Mouse (Mus musculus): Measurements from ENCODE around the gene Cobll1. TPM values are rescaled to one million over a fixed set of nuclear protein-coding genes. Genes with fewer than 3 reads are reported as not detected.
"Not testable (repeated sequence)": the region's sequence is repeated elsewhere in the genome, so short reads cannot be mapped to it uniquely, and the experiment has no call there.

Gene Cobll1
- polyA plus RNA-seq, 1 experiment from 2014 or later, result 2.7 TPM

- Histone ChIP-seq H3K36me3 (ENCODE audit: control insufficient read depth, insufficient read depth, low read length) (no peaks in the 10 kb centered on the region), H3K27ac (ENCODE audit: low read depth, low read length) (no peak overlapping the region), H3K9me3 (ENCODE audit: control insufficient read depth, low read length) (no peaks in the 10 kb centered on the region), H3K9ac (replicated peaks; ENCODE audit: low read depth, low read length) (no peak overlapping the region), H3K4me1 (ENCODE audit: control insufficient read depth, insufficient read depth, low read length) (no peaks in the 10 kb centered on the region), H3K27me3 (ENCODE audit: control insufficient read depth, insufficient read depth, low read length) (no peaks in the 10 kb centered on the region), H3K4me2 (ENCODE audit: low read depth, low read length) (no peak overlapping the region), H3K4me3 (ENCODE audit: low read depth, low read length) (no peak overlapping the region)
- 86% methylated on average over 5 of the region's 5 CpGs for WGBS
- ATAC-seq (ENCODE audit: low read depth), result no peak
Measured at GRCm38 (mm10) chr2:65266576-65267299, 27.5 kb upstream of the Cobll1 start.

- no peak overlapping the region for H3K9ac ChIP-seq (replicated peaks; ENCODE audit: low read depth, low read length)
- H3K4me1 ChIP-seq (ENCODE audit: control insufficient read depth, insufficient read depth, low read length), result no peaks in the 10 kb centered on the region
- no peak overlapping the region for H3K4me3 ChIP-seq (ENCODE audit: low read depth, low read length)
- H3K27me3 ChIP-seq (ENCODE audit: control insufficient read depth, insufficient read depth, low read length), result no peaks in the 10 kb centered on the region
- H3K27ac ChIP-seq (ENCODE audit: low read depth, low read length), result no peak overlapping the region
- 91% methylated on average over 4 of the region's 4 CpGs for WGBS
- no peaks in the 10 kb centered on the region for H3K36me3 ChIP-seq (ENCODE audit: control insufficient read depth, insufficient read depth, low read length)
- no peak for ATAC-seq (ENCODE audit: low read depth)
- no peak overlapping the region for H3K4me2 ChIP-seq (ENCODE audit: low read depth, low read length)
- no peaks in the 10 kb centered on the region for H3K9me3 ChIP-seq (ENCODE audit: control insufficient read depth, low read length)
Measured at GRCm38 (mm10) chr2:65262251-65262650, 23.0 kb upstream of the Cobll1 start.

DNA sequence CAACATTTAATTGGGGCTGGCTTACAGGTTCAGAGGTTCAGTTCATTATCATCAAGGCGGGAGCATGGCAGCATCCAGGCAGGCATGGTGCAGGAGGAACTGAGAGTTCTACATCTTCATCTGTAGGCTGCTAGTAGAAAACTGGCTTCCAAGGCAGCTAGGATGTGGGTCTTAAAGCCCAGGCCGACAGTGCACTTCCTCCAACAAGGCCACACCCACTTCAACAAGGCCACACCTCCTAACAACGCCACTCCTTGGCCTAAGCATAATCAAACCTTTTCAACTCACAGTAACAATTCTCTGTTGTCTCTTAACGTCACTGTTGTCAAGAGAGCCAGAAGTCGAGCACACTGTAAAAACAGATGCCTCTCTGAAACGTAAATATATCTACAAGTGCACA is 21.6 kb upstream of the Cobll1 start:
- H3K9ac ChIP-seq (replicated peaks; ENCODE audit: low read depth, low read length); H3K4me1 ChIP-seq (ENCODE audit: control insufficient read depth, insufficient read depth, low read length); ATAC-seq (ENCODE audit: low read depth); H3K4me3 ChIP-seq (ENCODE audit: low read depth, low read length); H3K27ac ChIP-seq (ENCODE audit: low read depth, low read length); H3K27me3 ChIP-seq (ENCODE audit: control insufficient read depth, insufficient read depth, low read length); H3K36me3 ChIP-seq (ENCODE audit: control insufficient read depth, insufficient read depth, low read length); H3K4me2 ChIP-seq (ENCODE audit: low read depth, low read length); H3K9me3 ChIP-seq (ENCODE audit: control insufficient read depth, low read length): not testable (repeated sequence)
- WGBS, result 73% methylated on average over 6 of the region's 6 CpGs

DNA sequence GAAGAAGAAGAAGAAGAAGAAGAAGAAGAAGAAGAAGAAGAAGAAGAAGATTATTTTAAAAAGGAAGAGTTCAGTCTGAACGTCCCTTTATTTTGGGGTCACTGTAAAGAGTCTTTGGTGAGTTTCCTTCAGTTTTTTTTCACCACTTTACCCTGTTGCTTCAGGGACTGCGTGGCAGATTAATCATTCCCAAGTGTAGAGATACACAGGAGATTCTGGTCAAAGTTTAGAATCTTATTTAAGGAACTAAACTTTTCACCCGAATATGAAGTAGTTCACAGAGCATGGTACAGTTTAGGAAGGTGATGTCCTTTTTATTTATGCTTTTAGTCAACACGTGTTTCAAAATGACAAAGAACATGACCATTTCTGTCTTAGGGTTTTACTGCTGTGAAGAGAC is 21.2 kb upstream of the Cobll1 start:
- no peak for ATAC-seq (ENCODE audit: low read depth)
- no peak overlapping the region for H3K4me2 ChIP-seq (ENCODE audit: low read depth, low read length)
- 89% methylated on average over 4 of the region's 4 CpGs for WGBS
- no peak overlapping the region for H3K9ac ChIP-seq (replicated peaks; ENCODE audit: low read depth, low read length)
- H3K36me3 ChIP-seq (ENCODE audit: control insufficient read depth, insufficient read depth, low read length), result no peaks in the 10 kb centered on the region
- no peaks in the 10 kb centered on the region for H3K9me3 ChIP-seq (ENCODE audit: control insufficient read depth, low read length)
- no peaks in the 10 kb centered on the region for H3K4me1 ChIP-seq (ENCODE audit: control insufficient read depth, insufficient read depth, low read length)
- H3K27ac ChIP-seq (ENCODE audit: low read depth, low read length), result no peak overlapping the region
- H3K27me3 ChIP-seq (ENCODE audit: control insufficient read depth, insufficient read depth, low read length), result no peaks in the 10 kb centered on the region
- no peak overlapping the region for H3K4me3 ChIP-seq (ENCODE audit: low read depth, low read length)

DNA sequence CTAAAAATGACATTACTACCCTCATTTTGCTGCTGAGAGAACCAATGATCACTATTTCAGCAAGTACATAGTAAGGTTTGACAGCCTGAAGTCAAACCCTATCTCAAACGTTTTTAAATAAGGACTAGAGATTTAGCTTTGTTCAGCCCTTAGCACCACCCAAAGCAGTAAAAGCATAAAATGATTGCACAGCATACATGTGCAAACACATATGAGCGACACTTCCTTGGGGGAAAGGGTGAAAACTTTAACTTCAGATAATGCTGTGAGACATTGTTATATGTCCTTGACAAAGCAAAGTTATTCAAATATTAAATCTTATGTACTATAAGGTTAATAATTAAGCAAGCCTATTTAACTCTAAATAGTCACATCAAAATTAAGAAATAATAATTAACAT is 18.2 kb upstream of the Cobll1 start:
- no peak overlapping the region for H3K9ac ChIP-seq (replicated peaks; ENCODE audit: low read depth, low read length)
- H3K36me3 ChIP-seq (ENCODE audit: control insufficient read depth, insufficient read depth, low read length), result no peaks in the 10 kb centered on the region
- WGBS, result 68% methylated on average over 2 of the region's 2 CpGs
- no peaks in the 10 kb centered on the region for H3K4me1 ChIP-seq (ENCODE audit: control insufficient read depth, insufficient read depth, low read length)
- no peak overlapping the region for H3K4me2 ChIP-seq (ENCODE audit: low read depth, low read length)
- H3K9me3 ChIP-seq (ENCODE audit: control insufficient read depth, low read length), result no peaks in the 10 kb centered on the region
- H3K4me3 ChIP-seq (ENCODE audit: low read depth, low read length), result no peak overlapping the region
- H3K27ac ChIP-seq (ENCODE audit: low read depth, low read length), result no peak overlapping the region
- ATAC-seq (ENCODE audit: low read depth), result no peak
- no peaks in the 10 kb centered on the region for H3K27me3 ChIP-seq (ENCODE audit: control insufficient read depth, insufficient read depth, low read length)

DNA sequence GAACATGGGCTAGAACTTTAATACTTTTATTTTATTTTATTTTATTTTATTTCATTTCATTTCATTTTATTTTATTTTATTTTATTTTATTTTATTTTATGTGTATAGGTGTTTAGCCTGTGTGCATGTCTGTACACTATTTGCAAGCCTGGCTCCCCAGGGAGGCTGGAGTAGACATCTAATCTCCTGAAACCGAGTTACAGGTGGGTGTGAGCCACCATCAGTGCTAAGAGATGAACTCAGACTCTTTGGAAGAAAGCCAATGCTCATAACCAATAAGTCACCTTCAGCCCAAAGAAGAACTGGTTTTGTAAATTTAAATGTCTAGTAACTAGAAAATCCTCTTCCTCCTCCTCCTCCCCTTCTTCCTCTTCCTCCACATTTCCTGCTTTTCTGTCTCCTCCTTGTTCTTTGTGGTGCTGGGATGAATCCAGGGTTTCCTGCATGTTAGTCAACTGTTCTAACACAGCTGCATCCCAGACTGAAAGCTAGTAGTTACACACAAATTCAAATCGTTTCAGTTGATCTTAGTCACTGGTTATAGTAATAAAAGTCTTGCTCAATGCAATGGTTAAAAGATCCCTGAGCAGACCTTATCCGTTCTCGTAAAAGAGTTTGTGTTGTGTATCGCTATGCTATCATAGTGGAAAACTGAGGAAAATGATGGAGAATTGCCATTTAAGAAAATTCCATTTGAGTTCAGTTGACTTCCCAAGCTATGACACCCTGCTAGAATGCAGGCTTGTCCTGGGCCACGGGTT is 17.5 kb upstream of the Cobll1 start:
- no peaks in the 10 kb centered on the region for H3K9me3 ChIP-seq (ENCODE audit: control insufficient read depth, low read length)
- no peaks in the 10 kb centered on the region for H3K4me1 ChIP-seq (ENCODE audit: control insufficient read depth, insufficient read depth, low read length)
- H3K9ac ChIP-seq (replicated peaks; ENCODE audit: low read depth, low read length), result no peak overlapping the region
- WGBS, result 82% methylated on average over 6 of the region's 6 CpGs
- H3K4me2 ChIP-seq (ENCODE audit: low read depth, low read length), result no peak overlapping the region
- no peaks in the 10 kb centered on the region for H3K27me3 ChIP-seq (ENCODE audit: control insufficient read depth, insufficient read depth, low read length)
- H3K27ac ChIP-seq (ENCODE audit: low read depth, low read length), result no peak overlapping the region
- ATAC-seq (ENCODE audit: low read depth), result no peak
- no peaks in the 10 kb centered on the region for H3K36me3 ChIP-seq (ENCODE audit: control insufficient read depth, insufficient read depth, low read length)
- H3K4me3 ChIP-seq (ENCODE audit: low read depth, low read length), result no peak overlapping the region

DNA sequence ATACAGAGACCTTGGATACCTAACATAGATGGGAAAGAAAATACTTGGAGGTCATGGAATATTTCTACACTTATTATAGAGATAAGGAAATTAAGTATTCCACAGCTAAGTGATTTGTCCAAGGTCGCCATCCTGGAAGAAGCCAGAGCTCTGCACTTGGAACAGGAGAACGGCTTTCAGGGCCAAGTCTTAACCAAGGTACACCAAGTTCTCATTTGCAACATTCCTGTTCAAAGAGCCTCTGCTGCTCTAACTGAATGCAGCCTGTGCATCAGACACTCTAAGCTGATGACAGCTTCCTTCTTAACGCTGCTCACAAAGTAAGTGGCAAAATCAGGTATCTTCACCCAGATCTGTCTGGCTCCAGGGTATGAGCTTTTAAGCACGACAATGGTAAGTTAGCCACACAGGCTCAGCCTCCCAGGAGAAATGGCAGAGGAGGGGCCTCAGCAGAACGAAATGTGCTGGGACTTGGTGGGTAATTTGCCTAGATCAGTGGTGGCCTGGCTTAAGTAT is 11.4 kb upstream of the Cobll1 start:
- Histone ChIP-seq H3K36me3 (ENCODE audit: control insufficient read depth, insufficient read depth, low read length) (no peaks in the 10 kb centered on the region), H3K27me3 (ENCODE audit: control insufficient read depth, insufficient read depth, low read length) (no peaks in the 10 kb centered on the region), H3K4me1 (ENCODE audit: control insufficient read depth, insufficient read depth, low read length) (no peaks in the 10 kb centered on the region), H3K9ac (replicated peaks; ENCODE audit: low read depth, low read length) (no peak overlapping the region), H3K4me2 (ENCODE audit: low read depth, low read length) (no peak overlapping the region), H3K9me3 (ENCODE audit: control insufficient read depth, low read length) (no peaks in the 10 kb centered on the region), H3K4me3 (ENCODE audit: low read depth, low read length) (no peak overlapping the region), H3K27ac (ENCODE audit: low read depth, low read length) (no peak overlapping the region)
- ATAC-seq (ENCODE audit: low read depth), result no peak
- WGBS, result 59% methylated on average over 5 of the region's 5 CpGs

GRCm38 (mm10) chr2:65249575-65249974 is 10.4 kb upstream of the Cobll1 start:
- Histone ChIP-seq H3K27ac (ENCODE audit: low read depth, low read length) (no peak overlapping the region), H3K9me3 (ENCODE audit: control insufficient read depth, low read length) (no peaks in the 10 kb centered on the region), H3K4me1 (ENCODE audit: control insufficient read depth, insufficient read depth, low read length) (no peaks in the 10 kb centered on the region), H3K36me3 (ENCODE audit: control insufficient read depth, insufficient read depth, low read length) (no peaks in the 10 kb centered on the region), H3K4me2 (ENCODE audit: low read depth, low read length) (no peak overlapping the region), H3K27me3 (ENCODE audit: control insufficient read depth, insufficient read depth, low read length) (no peaks in the 10 kb centered on the region), H3K9ac (replicated peaks; ENCODE audit: low read depth, low read length) (no peak overlapping the region), H3K4me3 (ENCODE audit: low read depth, low read length) (no peak overlapping the region)
- ATAC-seq (ENCODE audit: low read depth), result 0 out of 2 replicates have a peak, but pooled peaks have one; percentile 21
- WGBS, result 39% methylated on average over 2 of the region's 2 CpGs

DNA sequence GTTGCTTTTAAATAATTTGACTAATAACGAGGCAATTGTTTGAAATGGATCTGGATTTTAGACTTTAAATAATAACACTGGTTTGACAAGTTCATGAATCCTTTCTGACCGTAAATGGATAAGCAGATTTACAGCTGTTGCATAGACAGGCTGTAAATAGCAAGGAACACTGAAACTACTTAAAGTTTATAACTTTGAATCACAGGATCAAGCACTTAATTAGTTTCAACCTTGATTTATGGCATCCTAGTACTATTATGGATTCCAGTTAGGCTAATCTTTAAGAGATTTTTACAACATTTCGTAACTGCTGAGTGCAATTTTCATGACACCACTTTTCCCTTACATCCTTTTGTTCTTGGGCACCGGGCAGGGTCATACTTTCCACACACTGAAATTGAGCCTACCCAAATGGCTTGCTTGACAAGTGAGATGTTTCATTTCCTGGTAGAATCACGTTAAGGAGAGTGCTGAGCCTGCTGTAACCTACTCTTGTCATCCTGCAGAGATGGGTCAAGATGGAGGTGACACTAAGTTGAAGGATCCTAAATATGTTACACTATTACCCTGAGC is 1.1 kb upstream of the Cobll1 start:
- no peaks in the 10 kb centered on the region for H3K9me3 ChIP-seq (ENCODE audit: control insufficient read depth, low read length)
- no peak for ATAC-seq (ENCODE audit: low read depth)
- peaks cover 3% of the 10 kb centered on the region; the same call in 1 of the 2 replicates for H3K4me1 ChIP-seq (ENCODE audit: control insufficient read depth, insufficient read depth, low read length)
- WGBS, result 50% methylated on average over 5 of the region's 5 CpGs
- H3K36me3 ChIP-seq (ENCODE audit: control insufficient read depth, insufficient read depth, low read length), result no peaks in the 10 kb centered on the region
- peaks cover 3% of the 10 kb centered on the region for H3K27me3 ChIP-seq (ENCODE audit: control insufficient read depth, insufficient read depth, low read length)
- no peak overlapping the region for H3K4me2 ChIP-seq (ENCODE audit: low read depth, low read length)
- no peak overlapping the region for H3K27ac ChIP-seq (ENCODE audit: low read depth, low read length)
- no peak overlapping the region for H3K4me3 ChIP-seq (ENCODE audit: low read depth, low read length)
- no peak overlapping the region for H3K9ac ChIP-seq (replicated peaks; ENCODE audit: low read depth, low read length)
